Mouse (Mus musculus): ENCODE results near the gene Fastkd3.
A peak's percentile ranks its signal among the peaks of the same experiment; 100 is the strongest.

Gene Fastkd3

DNA sequence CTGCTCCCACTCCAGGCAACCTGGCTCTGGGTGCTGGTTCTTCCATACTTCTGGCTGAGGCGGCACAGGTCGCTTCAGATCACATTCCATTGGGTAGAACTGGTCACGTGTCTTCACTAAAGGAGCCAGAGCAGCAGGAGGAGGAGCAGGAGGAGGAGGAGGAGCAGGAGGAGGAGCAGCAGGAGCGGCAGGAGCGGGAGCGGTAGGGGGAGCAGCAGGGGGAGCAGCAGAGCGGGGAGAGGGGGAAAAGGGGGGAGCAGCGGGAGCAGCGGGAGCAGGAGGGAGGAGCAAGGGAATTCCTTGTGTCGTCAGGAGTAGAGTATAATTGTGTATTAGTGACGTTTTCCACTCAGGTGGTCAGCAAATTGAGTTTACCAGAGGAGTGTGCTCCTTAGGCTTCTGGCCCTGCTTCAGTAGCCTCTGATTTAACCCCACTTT lies 23.7 kb downstream of the Fastkd3 start:
- ATAC-seq (ENCODE audit: insufficient number of reproducible peaks, low FRiP score, low TSS enrichment) = peak; percentile 42

DNA sequence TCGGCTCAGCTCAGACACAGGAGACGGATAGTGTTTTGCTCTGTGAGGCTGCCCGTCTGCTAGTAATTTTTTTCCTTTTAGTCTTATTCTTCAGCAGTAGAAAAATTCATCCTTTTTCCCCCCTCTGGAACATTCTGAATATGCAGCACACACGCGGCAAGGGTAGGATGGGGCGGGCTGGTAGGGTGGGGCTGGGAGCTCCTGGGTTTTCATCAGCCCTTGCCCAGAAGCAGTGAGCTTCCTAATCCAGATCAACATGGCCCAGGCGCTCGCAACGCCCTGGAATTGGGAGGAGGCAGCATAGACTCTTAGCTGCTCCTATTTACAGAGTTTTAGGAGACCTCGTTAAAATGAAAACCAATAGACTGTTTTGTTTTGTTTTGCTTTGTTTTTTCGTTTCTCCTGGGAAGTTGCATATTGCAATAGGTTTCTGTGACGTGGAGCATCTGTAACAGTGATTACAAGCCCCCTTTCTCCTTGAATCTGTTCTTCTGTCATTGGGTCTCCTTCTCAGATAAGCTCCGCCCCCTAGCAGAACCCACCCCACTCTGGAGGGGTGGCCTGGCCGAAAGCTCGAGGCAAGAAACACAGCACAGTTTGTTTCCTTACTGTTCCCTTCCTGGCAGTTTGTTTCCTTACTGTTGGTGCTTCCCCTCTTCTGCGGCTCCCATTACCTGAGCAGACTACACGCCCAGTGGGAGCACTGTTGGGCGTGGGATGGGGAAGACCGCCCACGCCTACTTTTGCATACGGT lies 25.8 kb downstream of the Fastkd3 start:
- no peak for ATAC-seq (ENCODE audit: insufficient number of reproducible peaks, low FRiP score, low TSS enrichment)

DNA sequence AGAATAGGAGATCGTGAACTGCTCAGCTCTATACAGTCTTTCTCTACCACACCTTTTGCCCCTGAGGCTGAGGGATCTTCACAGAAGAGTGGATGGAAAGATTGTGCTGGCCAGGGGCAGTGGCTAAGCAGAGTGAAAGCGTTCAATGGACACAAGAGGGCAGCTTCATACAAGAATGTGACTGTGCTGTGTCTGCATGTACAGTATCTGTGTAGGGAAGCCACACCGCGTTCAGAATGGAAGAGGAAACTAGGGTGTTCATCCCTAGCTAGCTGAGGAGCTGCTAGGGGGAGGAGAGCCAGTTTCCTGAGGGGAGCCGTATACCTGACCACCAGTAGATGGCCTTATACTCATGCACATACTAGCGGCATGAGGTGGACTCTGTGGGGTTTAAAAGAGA lies 40.8 kb downstream of the Fastkd3 start:
- ATAC-seq (ENCODE audit: insufficient number of reproducible peaks, low FRiP score, low TSS enrichment) = 0 out of 2 replicates have a peak, but pooled peaks have one; percentile 53

DNA sequence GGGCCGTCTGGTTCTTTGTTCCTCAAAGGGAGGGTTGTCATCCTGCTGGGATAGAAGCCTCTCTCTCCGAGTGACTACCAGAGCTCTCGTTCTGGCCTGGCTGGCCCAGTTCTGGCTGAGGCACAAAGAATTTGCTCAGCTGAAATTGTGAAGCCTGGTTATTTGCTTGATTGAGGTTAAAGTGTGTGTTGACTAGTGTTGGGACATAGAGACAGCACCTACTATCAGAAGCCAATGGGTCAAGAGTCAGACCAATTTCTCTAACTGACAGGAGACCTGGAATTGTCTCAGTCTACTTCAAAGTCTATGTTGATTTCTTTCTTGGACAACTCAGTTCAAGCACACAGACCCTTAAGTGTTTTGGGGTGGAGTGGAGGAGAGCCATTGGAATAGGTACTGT lies 45.0 kb downstream of the Fastkd3 start:
- no peak for ATAC-seq (ENCODE audit: insufficient number of reproducible peaks, low FRiP score, low TSS enrichment)
